Mouse (Mus musculus) kidney, embryonic 15.5 days (tissue): ENCODE results near the gene Anxa6. TPM values are rescaled to one million over a fixed set of nuclear protein-coding genes. Genes with fewer than 3 reads are reported as not detected.

ENCODE experiments used
- ATAC-seq: fragments of 200-750 bp; cut with Nextera tagmentation; replicated peaks from 2 replicates; pipeline ENCODE4 v1.8.0; 2017; ENCODE audit warnings: moderate TSS enrichment; ENCODE audit not compliant: low FRiP score
- H3K27ac ChIP-seq: fragments of 300-500 bp; sonication (generic); 2 replicates; pipeline ENCODE4 v1.5.1; 2015; ENCODE audit warnings: mild to moderate bottlenecking, inconsistent platforms
- H3K27me3 ChIP-seq: fragments of 300-500 bp; sonication (generic); 2 replicates; pipeline ENCODE4 v1.6.1; 2015; ENCODE audit warnings: inconsistent platforms
- H3K36me3 ChIP-seq: fragments of 300-500 bp; sonication (generic); 2 replicates; pipeline ENCODE4 v1.6.1; 2015; ENCODE audit warnings: inconsistent platforms
- H3K4me1 ChIP-seq: fragments of 300-500 bp; sonication (generic); 2 replicates; pipeline ENCODE4 v1.6.1; 2015; ENCODE audit warnings: inconsistent platforms
- H3K4me2 ChIP-seq: fragments of 300-500 bp; sonication (generic); 2 replicates; pipeline ENCODE4 v1.6.1; 2015; ENCODE audit warnings: moderate library complexity, mild to moderate bottlenecking, inconsistent platforms
- H3K4me3 ChIP-seq: fragments of 300-500 bp; sonication (generic); replicated peaks from 2 replicates; pipeline ENCODE4 v1.5.1; 2015; ENCODE audit warnings: mild to moderate bottlenecking, inconsistent platforms
- H3K9ac ChIP-seq: fragments of 300-500 bp; sonication (generic); 2 replicates; pipeline ENCODE4 v1.6.1; 2015; ENCODE audit warnings: mild to moderate bottlenecking, inconsistent platforms
- H3K9me3 ChIP-seq: fragments of 300-500 bp; sonication (generic); replicated peaks from 2 replicates; pipeline ENCODE4 v1.6.1; 2016; ENCODE audit warnings: inconsistent platforms
- WGBS: fragments of 180-500 bp; shearing (Covaris S2); methylation state at CpG from one replicate; pipeline ENCODE4 v1.1.7; 2015; ENCODE audit warnings: mixed read lengths; 5-methylcytosine and 5-hydroxymethylcytosine counted together
- polyA plus RNA-seq: library from polyadenylated mRNA; unstranded; fragments of >200 nt; fragmentation: Nextera tagmentation; extraction: Ambion mirVana; gene quantifications from 2 replicates; pipeline ENCODE4 v1.2.1, GENCODE M21; 2015

Anxa6 gene
- 201 and 233 TPM in 2 replicates for polyA plus RNA-seq

- H3K36me3 ChIP-seq = no peaks in the 10 kb centered on the region
- 0% methylated on average over 41 of the region's 41 CpGs for WGBS
- no peaks in the 10 kb centered on the region for H3K9me3 ChIP-seq
- H3K4me3 ChIP-seq = peak within 1 kb of the TSS; percentile 75
- ATAC-seq = peak; percentile 95
- H3K4me2 ChIP-seq = peak within 1 kb of the TSS; percentile 96
- H3K4me1 ChIP-seq = peaks cover 47% of the 10 kb centered on the region
- H3K27ac ChIP-seq = peak within 1 kb of the TSS; percentile 72
- H3K9ac ChIP-seq = peak within 1 kb of the TSS; percentile 72
- H3K27me3 ChIP-seq = no peaks in the 10 kb centered on the region
These were observed at the start of gene Anxa6 for GRCm38 (mm10) chr11:55033040-55033660. TSS of gene Anxa6 (minus strand) at chr11:55033445.

- Histone ChIP-seq H3K4me1 (peaks cover 29% of the 10 kb centered on the region), H3K9ac (no peak overlapping the region), H3K27me3 (no peaks in the 10 kb centered on the region), H3K9me3 (0 out of 2 replicates have a peak, but pooled peaks cover 3% of the 10 kb centered on the region), H3K4me3 (no peak overlapping the region), H3K27ac (no peak overlapping the region), H3K4me2 (no peak overlapping the region), H3K36me3 (no peaks in the 10 kb centered on the region)
- ATAC-seq = no peak
- 89% methylated on average over 9 of the region's 9 CpGs for WGBS
These were observed 48.0 kb upstream of the Anxa6 start for GRCm38 (mm10) chr11:55081206-55081605.

GRCm38 (mm10) chr11:55079180-55079579 is 45.9 kb upstream of the Anxa6 start:
- H3K4me3 ChIP-seq = no peak overlapping the region
- H3K27me3 ChIP-seq = no peaks in the 10 kb centered on the region
- peaks cover 35% of the 10 kb centered on the region for H3K4me1 ChIP-seq
- no peak overlapping the region for H3K27ac ChIP-seq
- no peaks in the 10 kb centered on the region for H3K36me3 ChIP-seq
- no peak overlapping the region for H3K4me2 ChIP-seq
- H3K9me3 ChIP-seq = 0 out of 2 replicates have a peak, but pooled peaks cover 3% of the 10 kb centered on the region
- no peak overlapping the region for H3K9ac ChIP-seq
- WGBS = 82% methylated on average over 4 of the region's 4 CpGs
- no peak for ATAC-seq

- Histone ChIP-seq H3K27ac (no peak overlapping the region), H3K4me1 (peaks cover 36% of the 10 kb centered on the region), H3K4me3 (no peak overlapping the region), H3K9ac (no peak overlapping the region), H3K36me3 (no peaks in the 10 kb centered on the region), H3K27me3 (no peaks in the 10 kb centered on the region), H3K9me3 (0 out of 2 replicates have a peak, but pooled peaks cover 3% of the 10 kb centered on the region), H3K4me2 (peak overlapping the region; percentile 94)
- WGBS = 40% methylated on average over 3 of the region's 3 CpGs
- no peak for ATAC-seq
These were observed 45.3 kb upstream of the Anxa6 start for GRCm38 (mm10) chr11:55078502-55078901.

DNA sequence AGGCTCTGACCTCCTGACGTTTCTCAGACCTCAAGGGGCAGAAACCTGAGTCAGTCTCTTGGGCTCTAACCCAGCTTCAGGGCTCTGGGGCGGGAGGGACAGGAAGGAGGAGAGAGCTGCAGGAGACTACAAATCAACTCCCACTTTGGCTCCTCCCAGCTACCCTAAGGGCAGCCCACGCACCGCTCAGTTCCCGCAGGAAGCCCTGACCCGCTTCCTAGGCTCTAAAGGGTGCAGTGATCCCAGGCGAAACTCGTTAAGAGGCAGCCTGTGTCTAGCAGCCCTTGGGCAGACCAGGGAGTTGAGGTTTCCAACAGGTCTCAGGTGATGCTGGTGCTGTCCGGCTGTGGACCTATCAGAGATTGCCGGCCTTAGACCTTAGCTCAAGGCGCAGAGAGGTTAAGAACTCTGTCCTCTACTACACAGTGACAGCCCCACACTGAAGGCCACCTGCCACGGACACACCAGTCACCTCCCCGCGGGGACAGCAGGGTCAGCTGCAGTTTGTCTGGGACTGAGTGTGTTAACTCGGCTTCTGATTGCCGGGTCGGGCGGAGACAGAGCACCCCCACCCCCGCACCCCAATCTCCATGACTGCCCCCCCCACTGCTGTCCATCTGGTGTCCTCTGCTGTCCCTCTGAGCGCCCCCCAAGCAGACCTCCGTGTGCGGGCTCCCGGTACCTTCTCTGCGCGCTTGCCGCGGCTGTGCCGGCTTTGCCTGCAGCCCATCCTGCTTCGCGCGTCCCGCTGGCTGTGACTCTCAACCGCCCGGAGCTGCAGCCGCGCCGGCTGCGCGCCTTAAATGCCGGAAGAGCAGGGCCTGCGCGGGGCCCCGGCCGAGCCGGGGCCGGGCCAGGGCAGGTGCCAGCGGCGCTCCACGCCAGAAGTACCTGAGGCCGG is 44.3 kb upstream of the Anxa6 start, which contains the start of gene Ccdc69:
Ccdc69 (minus strand) TSS at position 801 of the 901 bp plus-strand sequence.
- WGBS = 0% methylated on average over 50 of the region's 50 CpGs
- Histone ChIP-seq H3K4me1 (peaks cover 39% of the 10 kb centered on the region), H3K27ac (peak within 1 kb of the TSS; percentile 82)

GRCm38 (mm10) chr11:55076234-55076633 is 43.0 kb upstream of the Anxa6 start:
- H3K4me1 ChIP-seq = peaks cover 39% of the 10 kb centered on the region
- no peak for ATAC-seq
- 0 out of 2 replicates have a peak, but pooled peaks cover 3% of the 10 kb centered on the region for H3K9me3 ChIP-seq
- H3K4me3 ChIP-seq = no peak overlapping the region
- H3K36me3 ChIP-seq = no peaks in the 10 kb centered on the region
- no peaks in the 10 kb centered on the region for H3K27me3 ChIP-seq
- H3K4me2 ChIP-seq = no peak overlapping the region
- 82% methylated on average over 5 of the region's 5 CpGs for WGBS
- peak overlapping the region; percentile 82; the same call in 1 of the 2 replicates for H3K27ac ChIP-seq
- H3K9ac ChIP-seq = no peak overlapping the region

More for the DNA sequence above, 44.3 kb upstream of the Anxa6 start, which contains the start of gene Ccdc69:
- Histone ChIP-seq H3K9ac (peak within 1 kb of the TSS; percentile 43), H3K4me3 (peak within 1 kb of the TSS; percentile 48), H3K27me3 (no peaks in the 10 kb centered on the region), H3K36me3 (no peaks in the 10 kb centered on the region), H3K9me3 (0 out of 2 replicates have a peak, but pooled peaks cover 3% of the 10 kb centered on the region), H3K4me2 (peak within 1 kb of the TSS; percentile 94)
- peak; percentile 86 for ATAC-seq

GRCm38 (mm10) chr11:55075602-55076001 is 42.4 kb upstream of the Anxa6 start:
- Histone ChIP-seq H3K36me3 (no peaks in the 10 kb centered on the region), H3K27ac (no peak overlapping the region), H3K4me2 (no peak overlapping the region), H3K9ac (no peak overlapping the region), H3K4me3 (no peak overlapping the region), H3K27me3 (no peaks in the 10 kb centered on the region), H3K4me1 (peaks cover 39% of the 10 kb centered on the region), H3K9me3 (0 out of 2 replicates have a peak, but pooled peaks cover 3% of the 10 kb centered on the region)
- no peak for ATAC-seq
- WGBS = 67% methylated on average over 2 of the region's 2 CpGs

DNA sequence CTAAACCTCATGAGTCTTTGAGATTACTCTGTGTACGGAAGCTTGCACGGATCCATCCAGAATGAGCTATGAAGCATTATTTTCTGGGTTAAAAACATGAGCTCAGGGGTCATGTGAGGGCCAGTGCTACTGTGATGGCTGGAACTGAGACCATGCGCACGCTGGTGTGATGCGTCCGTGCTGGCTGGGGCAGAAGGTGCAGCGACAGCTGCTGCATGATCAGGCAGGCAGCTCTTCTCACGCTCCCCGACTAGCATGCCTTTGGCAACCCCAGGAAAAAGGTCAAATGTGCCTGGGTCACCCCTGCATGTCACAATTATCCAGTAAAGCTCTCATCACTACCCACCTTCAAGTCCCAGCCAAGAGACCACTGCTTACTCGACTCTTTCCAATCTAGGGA is 39.9 kb upstream of the Anxa6 start:
- H3K27ac ChIP-seq = no peak overlapping the region
- no peaks in the 10 kb centered on the region for H3K9me3 ChIP-seq
- WGBS = 53% methylated on average over 10 of the region's 10 CpGs
- ATAC-seq = no peak
- H3K9ac ChIP-seq = no peak overlapping the region
- H3K4me2 ChIP-seq = no peak overlapping the region
- H3K4me1 ChIP-seq = peaks cover 37% of the 10 kb centered on the region
- H3K36me3 ChIP-seq = no peaks in the 10 kb centered on the region
- no peaks in the 10 kb centered on the region for H3K27me3 ChIP-seq
- H3K4me3 ChIP-seq = no peak overlapping the region

GRCm38 (mm10) chr11:55072467-55072866 is 39.2 kb upstream of the Anxa6 start:
- ATAC-seq = no peak
- H3K9me3 ChIP-seq = no peaks in the 10 kb centered on the region
- no peak overlapping the region for H3K27ac ChIP-seq
- WGBS = 79% methylated on average over 8 of the region's 8 CpGs
- no peaks in the 10 kb centered on the region for H3K36me3 ChIP-seq
- no peak overlapping the region for H3K4me2 ChIP-seq
- peaks cover 30% of the 10 kb centered on the region for H3K4me1 ChIP-seq
- no peak overlapping the region for H3K4me3 ChIP-seq
- no peaks in the 10 kb centered on the region for H3K27me3 ChIP-seq
- no peak overlapping the region for H3K9ac ChIP-seq

GRCm38 (mm10) chr11:55071344-55071743 is 38.1 kb upstream of the Anxa6 start:
- Histone ChIP-seq H3K4me1 (peaks cover 19% of the 10 kb centered on the region), H3K27ac (no peak overlapping the region), H3K4me3 (no peak overlapping the region), H3K27me3 (no peaks in the 10 kb centered on the region), H3K9ac (no peak overlapping the region), H3K4me2 (no peak overlapping the region), H3K36me3 (no peaks in the 10 kb centered on the region), H3K9me3 (no peaks in the 10 kb centered on the region)
- 84% methylated on average over 5 of the region's 5 CpGs for WGBS
- ATAC-seq = no peak

GRCm38 (mm10) chr11:55069023-55069422 is 35.8 kb upstream of the Anxa6 start:
- Histone ChIP-seq H3K9me3 (no peaks in the 10 kb centered on the region), H3K4me1 (peaks cover 8% of the 10 kb centered on the region; the same call in 1 of the 2 replicates), H3K27ac (no peak overlapping the region), H3K4me3 (no peak overlapping the region), H3K4me2 (no peak overlapping the region), H3K9ac (no peak overlapping the region), H3K36me3 (no peaks in the 10 kb centered on the region), H3K27me3 (no peaks in the 10 kb centered on the region)
- no peak for ATAC-seq
- WGBS = 57% methylated on average over 2 of the region's 2 CpGs

DNA sequence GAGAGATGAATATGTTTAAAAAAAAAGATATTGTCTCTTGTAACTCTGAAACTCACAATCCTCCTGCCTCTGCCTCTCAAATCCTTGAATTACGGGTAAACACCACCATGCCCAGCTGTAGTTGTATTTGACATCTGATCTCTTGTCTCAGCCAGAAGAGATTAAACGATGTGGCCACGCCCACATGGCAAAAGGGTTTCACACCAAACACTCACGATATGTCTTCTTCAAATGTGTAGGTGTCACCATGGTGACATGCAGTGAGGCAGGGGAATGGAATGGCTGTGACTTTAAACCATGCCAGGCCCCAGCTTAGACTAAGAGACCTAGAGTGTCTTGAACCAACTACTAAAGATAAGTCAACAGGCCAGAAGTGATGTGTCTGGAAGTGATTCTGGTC is 33.7 kb upstream of the Anxa6 start:
- no peak overlapping the region for H3K9ac ChIP-seq
- peaks cover 4% of the 10 kb centered on the region; the same call in 1 of the 2 replicates for H3K4me1 ChIP-seq
- H3K27me3 ChIP-seq = no peaks in the 10 kb centered on the region
- H3K27ac ChIP-seq = no peak overlapping the region
- no peaks in the 10 kb centered on the region for H3K9me3 ChIP-seq
- no peaks in the 10 kb centered on the region for H3K36me3 ChIP-seq
- H3K4me2 ChIP-seq = no peak overlapping the region
- WGBS = 54% methylated on average over 4 of the region's 4 CpGs
- H3K4me3 ChIP-seq = no peak overlapping the region
- no peak for ATAC-seq
